Mouse (Mus musculus) lung, adult 2 months (tissue): Measurements from ENCODE around the gene Maml2. TPM values are rescaled to one million over a fixed set of nuclear protein-coding genes. Genes with fewer than 3 reads are reported as not detected.

Source experiments
- DNase-seq: peaks from one replicate; pipeline ENCODE4 v3.0.0; 2022
- H3K4me1 ChIP-seq: fragments of 200-500 bp; 2 replicates; pipeline ENCODE4 v1.6.1; 2011; ENCODE audit warnings: low read length; ENCODE audit not compliant: control insufficient read depth, insufficient read depth
- H3K4me3 ChIP-seq: fragments of 200-500 bp; replicated peaks from 2 replicates; pipeline ENCODE3; 2011; ENCODE audit warnings: low read depth, mild to moderate bottlenecking, control low read depth, low read length; ENCODE audit errors: extremely low read depth
- CTCF ChIP-seq: fragments of 200-500 bp; IDR thresholded peaks from 2 replicates; pipeline ENCODE4 v1.5.1; 2011; ENCODE audit warnings: mild to moderate bottlenecking, low read length, control low read depth; ENCODE audit not compliant: insufficient read depth
- POLR2A ChIP-seq: fragments of 200-500 bp; IDR thresholded peaks from 2 replicates; pipeline ENCODE4 v1.6.1; 2011; ENCODE audit warnings: low read depth, mild to moderate bottlenecking, control low read depth, low read length, borderline replicate concordance; ENCODE audit errors: extremely low read depth
- WGBS: fragments of 180-500 bp; shearing (Covaris S2); methylation state at CpG from one replicate; pipeline ENCODE4 v1.1.7; 2018; 5-methylcytosine and 5-hydroxymethylcytosine counted together
- polyA plus RNA-seq: library from polyadenylated mRNA; depleted of rRNA; stranded (reverse); fragments of >200 nt; gene quantifications from 2 replicates; pipeline ENCODE4 v1.2.3, GENCODE M21; 2012

The Maml2 gene
- polyA plus RNA-seq, 1 experiment, result 17.1 TPM

DNA sequence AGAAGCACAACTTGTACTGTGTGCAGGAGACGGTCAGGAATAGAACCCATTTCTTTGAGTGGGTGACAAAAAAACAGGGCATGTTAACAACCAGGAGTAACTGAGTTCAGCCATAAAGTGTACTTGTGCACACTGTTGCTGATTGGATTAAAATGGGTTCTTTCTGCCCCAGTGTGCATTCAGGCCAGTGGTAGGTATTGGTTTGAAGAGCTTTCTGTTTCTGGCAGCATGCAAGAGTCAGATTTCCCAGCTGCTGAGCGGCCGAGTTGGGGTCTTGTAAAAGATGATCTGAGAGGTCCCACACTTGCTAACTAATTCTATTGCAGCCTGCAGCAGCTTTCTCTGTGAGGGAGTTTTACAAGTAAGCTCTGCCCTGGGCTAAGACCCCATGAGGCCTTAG lies 162.3 kb downstream of the Maml2 start:
- Histone ChIP-seq H3K4me3 (no peak overlapping the region), H3K4me1 (peaks cover 8% of the 10 kb centered on the region)
- DNase-seq, result no peak
- 79% methylated on average over 3 of the region's 3 CpGs for WGBS
- TF ChIP-seq POLR2A (no peak), CTCF (no peak)

DNA sequence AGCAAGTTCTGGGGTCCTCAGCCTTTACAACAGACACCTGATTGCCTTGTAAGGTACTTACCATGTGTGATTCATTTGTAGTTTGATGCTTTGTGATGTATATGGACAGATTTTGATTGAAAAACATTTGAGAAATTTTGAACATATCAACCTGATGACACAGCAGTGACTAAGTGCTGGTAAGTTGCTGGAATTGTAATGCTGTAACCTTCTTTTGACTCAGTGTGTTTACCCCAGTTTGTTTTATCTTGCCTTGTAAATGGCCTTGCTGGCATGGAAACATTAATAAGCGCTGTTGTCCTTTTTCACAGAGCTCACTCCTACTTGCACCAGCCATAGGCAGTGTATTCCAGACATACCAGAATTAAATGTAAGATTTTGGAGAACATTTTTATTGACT lies 163.2 kb downstream of the Maml2 start:
- DNase-seq, result no peak
- 82% methylated on average over 1 of the region's 1 CpGs for WGBS
- Histone ChIP-seq H3K4me1 (peaks cover 15% of the 10 kb centered on the region), H3K4me3 (no peak overlapping the region)
- TF ChIP-seq CTCF (no peak), POLR2A (no peak)

DNA sequence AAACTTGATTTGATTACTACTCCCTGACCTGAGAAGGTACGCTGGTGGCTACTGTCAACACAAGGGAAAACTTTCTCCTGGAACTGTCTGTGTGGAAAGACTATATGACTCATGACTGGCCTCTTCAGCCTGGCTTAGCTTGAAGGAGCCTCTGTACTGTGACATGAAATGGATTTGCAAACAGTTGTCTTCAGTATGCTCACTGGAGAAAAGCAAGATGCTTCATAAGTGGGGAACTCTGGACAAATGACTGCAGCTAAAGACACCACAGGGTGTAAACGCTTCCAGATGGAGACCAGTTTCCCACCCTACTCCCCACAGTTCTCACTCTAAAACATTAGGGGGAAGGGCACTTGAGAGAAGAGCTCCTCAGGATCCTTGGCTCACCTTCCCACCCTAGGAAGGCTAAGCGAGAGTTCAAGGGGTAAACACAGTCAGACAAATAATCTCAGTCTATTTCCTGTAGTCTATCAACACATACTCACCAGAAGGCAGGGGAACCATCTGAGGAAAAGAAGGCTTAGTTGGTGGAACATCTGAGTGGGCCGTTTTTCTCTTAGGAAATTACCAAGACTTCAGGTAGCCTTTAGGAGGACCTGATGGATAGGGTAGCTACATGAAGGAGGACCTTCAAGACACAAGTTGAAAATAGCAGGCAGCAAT lies 167.7 kb downstream of the Maml2 start:
- no peak for TF ChIP-seq POLR2A
- TF ChIP-seq CTCF, result no peak
- DNase-seq, result no peak
- 51% methylated on average over 4 of the region's 4 CpGs for WGBS
- Histone ChIP-seq H3K4me3 (no peak overlapping the region), H3K4me1 (peaks cover 23% of the 10 kb centered on the region)

DNA sequence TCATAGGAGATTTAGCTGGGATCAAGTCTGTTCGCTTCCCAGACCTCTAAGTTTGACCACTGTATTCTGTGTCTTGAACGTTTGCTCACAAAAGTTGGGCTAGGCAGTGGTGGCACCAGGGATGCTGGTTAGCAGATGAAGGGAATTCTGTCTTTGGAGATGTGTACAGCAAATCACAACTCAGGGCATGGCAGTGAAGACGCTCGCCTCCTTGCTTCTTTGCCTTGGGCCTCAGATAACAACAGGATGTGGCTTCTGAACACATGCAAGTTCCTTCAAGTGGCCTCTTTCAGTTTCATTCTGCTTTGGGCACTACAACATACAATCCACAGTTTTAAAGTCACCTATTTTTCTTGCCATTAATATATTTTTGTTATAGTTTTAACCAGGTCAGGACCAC lies 168.6 kb downstream of the Maml2 start:
- no peak overlapping the region for H3K4me3 ChIP-seq
- 43% methylated on average over 4 of the region's 4 CpGs for WGBS
- peaks cover 26% of the 10 kb centered on the region for H3K4me1 ChIP-seq
- TF ChIP-seq CTCF (no peak), POLR2A (no peak)
- no peak for DNase-seq

DNA sequence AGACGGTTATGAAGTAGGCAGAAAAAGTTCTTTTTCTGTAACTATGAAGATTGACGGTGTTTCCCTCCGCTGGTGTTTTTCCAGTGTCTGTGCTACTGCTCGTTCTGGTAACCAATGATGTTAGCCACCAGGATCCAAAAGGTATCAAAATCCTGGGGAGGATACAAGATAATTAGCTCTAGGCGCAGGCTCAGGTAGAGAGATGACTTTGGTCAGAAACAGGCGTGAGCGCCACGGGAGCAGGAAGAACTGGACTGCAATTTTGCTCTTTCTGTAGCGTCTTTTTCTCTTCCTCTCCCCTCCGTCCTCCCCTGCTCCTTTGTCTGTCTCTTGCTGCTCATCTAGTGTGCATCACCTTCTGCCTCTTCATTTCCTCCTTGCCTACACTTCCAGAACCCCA lies 169.1 kb downstream of the Maml2 start:
- no peak for DNase-seq
- WGBS, result 68% methylated on average over 10 of the region's 10 CpGs
- no peak for TF ChIP-seq POLR2A
- TF ChIP-seq CTCF, result no peak
- no peak overlapping the region for H3K4me3 ChIP-seq
- H3K4me1 ChIP-seq, result peaks cover 26% of the 10 kb centered on the region

DNA sequence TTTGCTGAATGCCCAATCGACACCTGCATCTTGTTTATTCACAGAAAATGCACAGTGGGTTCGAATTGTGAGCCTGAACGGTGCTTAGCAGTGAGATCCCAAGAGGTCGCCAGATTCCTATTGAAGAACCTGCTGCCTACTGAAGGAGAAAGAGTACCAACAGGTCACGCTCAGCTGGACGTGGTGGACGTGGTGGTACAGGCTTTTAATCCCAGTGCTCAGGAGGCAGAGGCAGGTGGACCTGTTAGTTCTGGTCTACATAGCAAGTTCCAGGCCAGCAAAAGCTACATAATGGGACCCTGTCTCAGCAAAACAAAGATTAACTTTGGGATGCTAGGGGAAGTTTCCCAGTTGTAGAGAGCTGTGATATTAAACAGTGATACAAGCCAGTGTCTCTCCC lies 170.0 kb downstream of the Maml2 start:
- 85% methylated on average over 7 of the region's 7 CpGs for WGBS
- TF ChIP-seq CTCF (no peak), POLR2A (no peak)
- peaks cover 26% of the 10 kb centered on the region for H3K4me1 ChIP-seq
- no peak for DNase-seq
- no peak overlapping the region for H3K4me3 ChIP-seq

DNA sequence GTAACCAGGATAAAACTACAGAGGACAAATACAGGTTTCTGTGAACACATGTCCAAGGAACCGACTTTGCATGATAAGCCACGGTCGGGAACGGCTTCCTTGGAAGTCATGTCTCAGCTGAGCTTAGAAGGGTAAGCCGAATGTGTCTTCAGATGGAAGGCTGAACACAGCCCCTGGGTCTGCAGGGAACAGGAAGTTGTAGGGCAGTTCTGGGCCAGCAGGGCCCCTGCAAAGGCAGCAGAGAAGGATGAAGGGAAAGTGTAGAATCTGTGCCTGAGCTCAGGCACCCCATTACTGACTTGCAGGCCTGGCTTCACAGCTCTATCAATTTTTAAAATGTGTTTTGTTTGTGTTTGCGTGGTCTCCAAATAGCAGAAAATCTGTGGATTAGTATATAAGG lies 171.0 kb downstream of the Maml2 start:
- Histone ChIP-seq H3K4me1 (peaks cover 26% of the 10 kb centered on the region), H3K4me3 (no peak overlapping the region)
- no peak for DNase-seq
- 57% methylated on average over 6 of the region's 6 CpGs for WGBS
- no peak for TF ChIP-seq POLR2A
- no peak for TF ChIP-seq CTCF

DNA sequence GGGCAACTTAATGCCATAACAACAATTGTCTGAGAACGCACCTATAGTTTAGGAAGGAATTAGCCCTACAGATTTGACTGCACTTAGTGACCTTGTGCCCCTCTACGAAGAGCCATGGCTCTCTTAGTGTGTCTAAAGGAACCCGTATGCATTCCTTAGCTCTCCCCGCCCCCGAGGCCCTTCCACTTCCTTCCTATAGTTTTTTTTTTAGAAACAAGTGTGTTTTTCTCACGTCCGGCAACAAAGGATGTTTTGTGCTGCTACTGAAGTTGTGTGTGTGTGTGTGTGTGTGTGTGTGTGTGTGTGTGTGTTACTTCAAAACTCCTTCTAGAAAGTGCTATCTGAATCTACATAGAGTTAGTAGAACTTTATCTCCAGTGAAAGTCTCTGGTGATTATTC lies 172.3 kb downstream of the Maml2 start:
- no peak overlapping the region for H3K4me3 ChIP-seq
- peaks cover 26% of the 10 kb centered on the region for H3K4me1 ChIP-seq
- no peak for DNase-seq
- 32% methylated on average over 7 of the region's 7 CpGs for WGBS
- no peak for TF ChIP-seq POLR2A
- TF ChIP-seq CTCF, result no peak

DNA sequence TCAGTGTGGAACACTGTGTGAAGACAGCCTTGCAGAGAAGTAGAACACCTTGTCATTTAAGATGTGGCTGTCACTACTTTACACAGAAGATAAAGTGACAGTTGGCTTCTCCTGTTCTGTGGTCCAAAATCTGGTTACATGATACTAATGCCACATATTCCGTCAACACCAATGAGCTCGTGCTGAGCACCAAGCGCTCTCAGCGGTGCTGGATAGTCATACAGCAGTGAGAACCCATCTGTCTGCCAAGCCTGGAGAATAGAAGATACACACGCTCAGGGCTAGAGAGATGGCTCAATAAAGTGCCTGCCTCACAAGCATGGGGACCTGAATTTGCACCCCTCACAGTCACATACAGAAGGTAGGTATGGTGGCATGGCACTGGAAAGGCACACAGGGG lies 177.2 kb downstream of the Maml2 start:
- Histone ChIP-seq H3K4me3 (no peak overlapping the region), H3K4me1 (peaks cover 4% of the 10 kb centered on the region)
- no peak for TF ChIP-seq POLR2A
- no peak for TF ChIP-seq CTCF
- 88% methylated on average over 5 of the region's 5 CpGs for WGBS
- no peak for DNase-seq

DNA sequence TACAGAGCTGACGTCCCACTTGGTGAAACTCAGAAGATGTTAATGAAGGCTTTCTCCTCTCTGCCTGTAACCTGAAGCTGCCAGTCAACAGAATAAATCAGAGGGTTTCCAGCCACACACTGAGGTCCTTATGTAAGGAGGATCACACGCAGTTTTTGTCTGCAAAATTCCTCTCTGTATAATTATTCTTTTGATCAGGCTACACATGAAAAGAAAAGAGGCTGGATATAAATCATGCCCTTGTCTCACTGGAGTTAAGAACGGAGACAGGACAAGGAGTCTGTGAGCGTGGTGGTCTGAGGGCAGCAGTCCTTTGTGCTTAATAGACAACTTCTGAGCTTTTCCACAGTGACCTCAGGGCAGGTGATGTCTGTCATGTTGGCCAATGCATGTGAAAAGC lies 181.5 kb downstream of the Maml2 start:
- WGBS, result 64% methylated on average over 4 of the region's 4 CpGs
- Histone ChIP-seq H3K4me1 (peaks cover 7% of the 10 kb centered on the region), H3K4me3 (no peak overlapping the region)
- DNase-seq, result no peak
- TF ChIP-seq CTCF, result no peak
- TF ChIP-seq POLR2A, result no peak
